Mouse (Mus musculus) heart, postnatal 0 days (tissue): ENCODE results near the gene Olfr1291-ps1. TPM values are rescaled to one million over a fixed set of nuclear protein-coding genes. Genes with fewer than 3 reads are reported as not detected.

Experiments used
- ATAC-seq: fragments of 200-750 bp; cut with Nextera tagmentation; 2 replicates; pipeline ENCODE4 v1.8.0; 2017; ENCODE audit warnings: low read depth, moderate number of reproducible peaks, moderate library complexity; ENCODE audit not compliant: insufficient read depth
- DNase-seq: peaks from one replicate; pipeline ENCODE4 v3.0.0-alpha.2; 2016; ENCODE audit warnings: low spot score
- H3K27ac ChIP-seq: fragments of 300-500 bp; sonication (generic); 2 replicates; pipeline ENCODE4 v1.5.1; 2014; ENCODE audit warnings: low read depth, mild to moderate bottlenecking
- H3K27me3 ChIP-seq: fragments of 300-500 bp; sonication (generic); 2 replicates; pipeline ENCODE4 v1.6.1; 2014; ENCODE audit warnings: low read length, mixed read lengths; ENCODE audit not compliant: control insufficient read depth, insufficient read depth
- H3K36me3 ChIP-seq: fragments of 300-500 bp; sonication (generic); replicated peaks from 2 replicates; pipeline ENCODE4 v1.6.1; 2014; ENCODE audit warnings: low read length, mixed read lengths; ENCODE audit not compliant: control insufficient read depth, insufficient read depth
- H3K4me1 ChIP-seq: fragments of 300-500 bp; sonication (generic); 2 replicates; pipeline ENCODE4 v1.6.1; 2014; ENCODE audit warnings: antibody characterized with exemption; ENCODE audit not compliant: control insufficient read depth, insufficient read depth
- H3K4me2 ChIP-seq: fragments of 300-500 bp; sonication (generic); 2 replicates; pipeline ENCODE4 v1.6.1; 2014; ENCODE audit warnings: low read depth, mild to moderate bottlenecking, low read length, moderate library complexity
- H3K4me3 ChIP-seq: fragments of 300-500 bp; sonication (generic); 2 replicates; pipeline ENCODE4 v1.5.1; 2014; ENCODE audit warnings: low read depth, low read length
- H3K9ac ChIP-seq: fragments of 300-500 bp; sonication (generic); replicated peaks from 2 replicates; pipeline ENCODE4 v1.6.1; 2014; ENCODE audit warnings: low read depth, low read length, mixed read lengths
- H3K9me3 ChIP-seq: fragments of 300-500 bp; sonication (generic); replicated peaks from 2 replicates; pipeline ENCODE4 v1.6.1; 2016; ENCODE audit warnings: low read length; ENCODE audit not compliant: control insufficient read depth
- CTCF ChIP-seq: IDR thresholded peaks from 2 replicates; pipeline ENCODE4 v1.5.1; 2016; ENCODE audit warnings: antibody characterized with exemption, control low read depth, low read depth
- EP300 ChIP-seq: IDR thresholded peaks from 2 replicates; pipeline ENCODE4 v1.6.1; 2016; ENCODE audit warnings: antibody characterized with exemption, low read depth
- WGBS: fragments of 180-500 bp; shearing (Covaris S2); extraction: QIAGEN DNeasy Blood & Tissue Kit; methylation state at CpG from one replicate; pipeline ENCODE4 v1.1.7; 2014; 5-methylcytosine and 5-hydroxymethylcytosine counted together
- polyA plus RNA-seq: library from polyadenylated mRNA; unstranded; fragments of >200 nt; fragmentation: Nextera tagmentation; extraction: Ambion mirVana; gene quantifications from 2 replicates; pipeline ENCODE4 v1.2.1, GENCODE M21; 2015
- total RNA-seq: library from RNA; depleted of rRNA; stranded (reverse); fragments of >200 nt; gene quantifications from 2 replicates; pipeline ENCODE4 v1.2.3, GENCODE M21; 2014; ENCODE audit warnings: low replicate concordance; rRNA removed

Olfr1291-ps1 gene
- total RNA-seq: not detected in 2 replicates
- not detected in 2 replicates for polyA plus RNA-seq

- ATAC-seq: no peak
- Histone ChIP-seq H3K27me3 (no peaks in the 10 kb centered on the region), H3K9me3 (no peaks in the 10 kb centered on the region), H3K36me3 (no peaks in the 10 kb centered on the region), H3K27ac (no peak within 1 kb of the TSS), H3K4me3 (no peak within 1 kb of the TSS), H3K9ac (no peak within 1 kb of the TSS), H3K4me1 (no peaks in the 10 kb centered on the region), H3K4me2 (no peak within 1 kb of the TSS)
- no peak for DNase-seq
- TF ChIP-seq CTCF (no peak), EP300 (no peak)
- WGBS: 84% methylated on average over 3 of the region's 3 CpGs
Observed at GRCm38 (mm10) chr2:111496880-111497279, at the start of gene Olfr1291-ps1. Olfr1291-ps1 (plus strand) TSS chr2:111497180.

GRCm38 (mm10) chr2:111448842-111449241, 48.1 kb upstream of the Olfr1291-ps1 start, which contains the start of gene Olfr1287:
Olfr1287 (plus strand) TSS chr2:111449142.
- H3K4me2 ChIP-seq: no peak within 1 kb of the TSS
- no peaks in the 10 kb centered on the region for H3K4me1 ChIP-seq
- 49% methylated on average over 1 of the region's 1 CpGs for WGBS
- DNase-seq (no peak), ATAC-seq (no peak)
- no peak within 1 kb of the TSS for H3K27ac ChIP-seq
- no peaks in the 10 kb centered on the region for H3K9me3 ChIP-seq
- H3K36me3 ChIP-seq: no peaks in the 10 kb centered on the region
- H3K9ac ChIP-seq: no peak within 1 kb of the TSS
- no peaks in the 10 kb centered on the region for H3K27me3 ChIP-seq
- TF ChIP-seq EP300 (no peak), CTCF (no peak)
- H3K4me3 ChIP-seq: no peak within 1 kb of the TSS

GRCm38 (mm10) chr2:111473801-111474200, 23.2 kb upstream of the Olfr1291-ps1 start, which contains the start of gene Olfr1288:
Olfr1288 (plus strand) TSS chr2:111474101.
- no peak within 1 kb of the TSS for H3K4me3 ChIP-seq
- no peaks in the 10 kb centered on the region for H3K4me1 ChIP-seq
- no peaks in the 10 kb centered on the region; the same call in 1 of the 2 replicates for H3K9me3 ChIP-seq
- no peak within 1 kb of the TSS for H3K9ac ChIP-seq
- no peak within 1 kb of the TSS for H3K27ac ChIP-seq
- ATAC-seq: no peak
- 82% methylated on average over 1 of the region's 1 CpGs for WGBS
- TF ChIP-seq CTCF (no peak), EP300 (no peak)
- no peak within 1 kb of the TSS for H3K4me2 ChIP-seq
- no peaks in the 10 kb centered on the region for H3K36me3 ChIP-seq
- no peaks in the 10 kb centered on the region for H3K27me3 ChIP-seq
- DNase-seq: no peak

GRCm38 (mm10) chr2:111480519-111480918, 16.5 kb upstream of the Olfr1291-ps1 start, which contains the start of gene Olfr1289:
Olfr1289 (plus strand) TSS chr2:111480819.
- Histone ChIP-seq H3K36me3 (no peaks in the 10 kb centered on the region), H3K4me1 (no peaks in the 10 kb centered on the region), H3K9me3 (no peaks in the 10 kb centered on the region), H3K4me2 (no peak within 1 kb of the TSS), H3K27me3 (no peaks in the 10 kb centered on the region), H3K9ac (no peak within 1 kb of the TSS), H3K27ac (no peak within 1 kb of the TSS), H3K4me3 (no peak within 1 kb of the TSS)
- TF ChIP-seq EP300: no peak
- TF ChIP-seq CTCF: no peak
- WGBS: 73% methylated on average over 1 of the region's 1 CpGs
- no peak for DNase-seq
- ATAC-seq: no peak

GRCm38 (mm10) chr2:111493729-111494128, 3.3 kb upstream of the Olfr1291-ps1 start, which contains the start of gene Olfr1290:
Olfr1290 (minus strand) TSS chr2:111493829.
- Histone ChIP-seq H3K4me2 (no peak within 1 kb of the TSS), H3K36me3 (no peaks in the 10 kb centered on the region), H3K27me3 (no peaks in the 10 kb centered on the region), H3K4me3 (no peak within 1 kb of the TSS), H3K9ac (no peak within 1 kb of the TSS), H3K9me3 (no peaks in the 10 kb centered on the region), H3K27ac (no peak within 1 kb of the TSS), H3K4me1 (no peaks in the 10 kb centered on the region)
- DNase-seq (no peak), ATAC-seq (no peak)
- 60% methylated on average over 5 of the region's 5 CpGs for WGBS
- TF ChIP-seq CTCF: no peak
- no peak for TF ChIP-seq EP300

GRCm38 (mm10) chr2:111517451-111517850, 20.5 kb downstream of the Olfr1291-ps1 start:
- no peaks in the 10 kb centered on the region for H3K36me3 ChIP-seq
- H3K9me3 ChIP-seq: 0 out of 2 replicates have a peak, but pooled peaks cover 4% of the 10 kb centered on the region
- H3K27ac ChIP-seq: no peak overlapping the region
- DNase-seq (no peak), ATAC-seq (no peak)
- no peak overlapping the region for H3K4me3 ChIP-seq
- no peaks in the 10 kb centered on the region for H3K27me3 ChIP-seq
- WGBS: 84% methylated on average over 10 of the region's 10 CpGs
- H3K4me2 ChIP-seq: no peak overlapping the region
- H3K4me1 ChIP-seq: no peaks in the 10 kb centered on the region
- no peak overlapping the region for H3K9ac ChIP-seq
- no peak for TF ChIP-seq CTCF
- TF ChIP-seq EP300: no peak
